Mouse (Mus musculus) embryonic fibroblast, embryonic 13.5 days (primary cell): Measurements from ENCODE around the gene Gmds.

ENCODE experiments used
- CTCF ChIP-seq: IDR thresholded peaks from 2 replicates; pipeline ENCODE4 v1.5.1; 2011; ENCODE audit warnings: mild to moderate bottlenecking, control low read depth, low read length, moderate library complexity, borderline replicate concordance; ENCODE audit not compliant: insufficient read depth
- POLR2A ChIP-seq: IDR thresholded peaks from 2 replicates; pipeline ENCODE4 v1.6.1; 2011; ENCODE audit warnings: low read depth, mild to moderate bottlenecking, control low read depth, low read length, moderate library complexity

DNA sequence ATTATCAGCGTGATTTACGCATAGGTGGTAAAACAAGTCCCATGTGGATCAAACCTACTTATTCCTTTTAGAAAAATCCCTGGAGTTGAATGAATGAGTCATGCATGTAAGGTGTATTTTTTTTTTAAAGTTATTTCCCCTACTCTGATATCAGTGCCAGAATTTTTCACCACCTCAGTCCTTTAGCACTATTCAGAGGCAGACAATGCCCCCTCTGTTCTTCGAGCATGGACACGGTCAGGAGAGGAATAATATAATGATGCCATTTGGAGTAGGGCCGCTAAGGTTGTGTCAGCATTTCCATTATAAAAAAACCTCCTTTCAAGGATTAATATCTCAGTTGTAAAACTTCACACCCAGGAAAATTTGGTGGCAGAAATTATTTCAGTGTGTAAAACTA, 301.6 kb downstream of the Gmds start:
- TF ChIP-seq CTCF: no peak
- no peak for TF ChIP-seq POLR2A
